In the genomic region with DNA sequence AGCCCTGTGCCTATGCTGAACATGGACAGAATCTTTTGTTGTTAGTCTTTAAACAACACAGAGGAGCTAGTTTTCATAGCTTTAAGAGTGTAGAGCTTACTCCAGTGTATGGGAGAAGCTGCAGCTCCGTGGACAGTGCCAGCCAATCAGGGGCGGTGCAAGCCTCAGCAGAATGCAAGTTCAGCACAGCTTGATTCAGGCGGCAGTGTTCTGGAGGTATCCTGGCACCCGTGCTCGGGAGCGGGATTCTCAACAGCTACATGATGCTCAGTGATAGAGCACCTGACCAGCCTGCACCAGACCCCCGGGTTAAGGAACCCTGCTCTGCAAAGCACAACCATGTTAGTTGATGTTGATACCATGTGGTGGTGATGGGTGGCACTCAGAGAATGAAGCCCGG, we compare ENCODE assay signal across 9 mouse cellular contexts. TPM values are rescaled to one million over a fixed set of nuclear protein-coding genes. Genes with fewer than 3 reads are reported as not detected.
DNase-seq lines count a peak whose midpoint lies in the region; ATAC-seq and TF ChIP-seq lines count a peak whose summit lies in the region.
"Had no signal": no experiment of that assay in that cellular context is flagged by ENCODE, and none has a peak within 500 bp of the region (broad histone marks: within the 10 kb centered on the region; RNA-seq: fewer than 3 reads in every experiment).

No protein-coding gene starts in this region.

- peaks cover 31% of the 10 kb centered on the region for H3K4me1 ChIP-seq in kidney, postnatal 0 days (replicated peaks; ENCODE audit: insufficient read depth, low read length)
- H3K4me1 ChIP-seq in embryonic facial prominence, embryonic 12.5 days = peaks cover 46% of the 10 kb centered on the region
- peaks cover 45% of the 10 kb centered on the region for H3K4me1 ChIP-seq in hindbrain, embryonic 12.5 days
- H3K4me1 ChIP-seq in midbrain, embryonic 16.5 days (ENCODE audit: control insufficient read depth, insufficient read depth, low read length) = peaks cover 4% of the 10 kb centered on the region; the same call in 1 of the 2 replicates
- 0 out of 2 replicates have a peak, but pooled peaks cover 3% of the 10 kb centered on the region for H3K4me1 ChIP-seq in cerebellum, adult 2 months (ENCODE audit: control insufficient read depth, insufficient read depth, low read length)

- TF ChIP-seq CTCF in kidney, postnatal 0 days (IDR thresholded peaks at IDR 0.05; ENCODE audit: low read depth) = no peak
- no peak for TF ChIP-seq CTCF in cerebellum, adult 2 months (IDR thresholded peaks at IDR 0.05; ENCODE audit: borderline replicate concordance, insufficient read depth, low read depth, low read length)

- H3K4me3 ChIP-seq in kidney, postnatal 0 days (replicated peaks; ENCODE audit: low read depth, low read length) = no peak overlapping the region
- 0 out of 2 replicates have a peak overlapping the region, but pooled peaks have one; percentile 1 for H3K4me3 ChIP-seq in embryonic facial prominence, embryonic 12.5 days
- no peak overlapping the region for H3K4me3 ChIP-seq in hindbrain, embryonic 12.5 days
- no peak overlapping the region for H3K4me3 ChIP-seq in midbrain, embryonic 16.5 days (ENCODE audit: low read depth, low read length)
- no peak overlapping the region for H3K4me3 ChIP-seq in cerebellum, adult 2 months (replicated peaks; ENCODE audit: insufficient read depth, low read depth, low read length)

- H3K27ac ChIP-seq in kidney, postnatal 0 days = peak overlapping the region; percentile 81; the same call in 1 of the 2 replicates
- peak overlapping the region; percentile 37; the same call in 1 of the 2 replicates for H3K27ac ChIP-seq in embryonic facial prominence, embryonic 12.5 days
- 0 out of 2 replicates have a peak overlapping the region, but pooled peaks have one; percentile 12 for H3K27ac ChIP-seq in hindbrain, embryonic 12.5 days
- H3K27ac ChIP-seq in midbrain, embryonic 16.5 days (ENCODE audit: low read length) = no peak overlapping the region
- no peak overlapping the region for H3K27ac ChIP-seq in cerebellum, adult 2 months (ENCODE audit: insufficient read depth, low read length)

- TF ChIP-seq POLR2A in cerebellum, adult 2 months (IDR thresholded peaks at IDR 0.05; ENCODE audit: borderline replicate concordance, insufficient read depth, low read length) = no peak

- ATAC-seq in kidney, postnatal 0 days (replicated peaks; ENCODE audit: low FRiP score, low read depth) = no peak
- ATAC-seq in embryonic facial prominence, embryonic 12.5 days (ENCODE audit: insufficient number of reproducible peaks, insufficient read depth, low FRiP score, low TSS enrichment) = 0 out of 2 replicates have a peak, but pooled peaks have one; percentile 7
- 0 out of 2 replicates have a peak, but pooled peaks have one; percentile 9 for ATAC-seq in hindbrain, embryonic 12.5 days (ENCODE audit: low FRiP score)
- peak; percentile 13; the same call in 1 of the 2 replicates for ATAC-seq in midbrain, embryonic 16.5 days

- 14% methylated on average over 8 of the region's 8 CpGs for WGBS in kidney, postnatal 0 days
- 10% methylated on average over 8 of the region's 8 CpGs for WGBS in embryonic facial prominence, embryonic 12.5 days
- 10% methylated on average over 8 of the region's 8 CpGs for WGBS in hindbrain, embryonic 12.5 days
- 8% methylated on average over 8 of the region's 8 CpGs for WGBS in midbrain, embryonic 16.5 days
- WGBS in cerebellum, adult 2 months = 10% methylated on average over 8 of the region's 8 CpGs

- no peak overlapping the region for H3K9ac ChIP-seq in kidney, postnatal 0 days (ENCODE audit: low read depth, low read length)
- no peak overlapping the region for H3K9ac ChIP-seq in embryonic facial prominence, embryonic 12.5 days
- peak overlapping the region; percentile 32 for H3K9ac ChIP-seq in hindbrain, embryonic 12.5 days
- H3K9ac ChIP-seq in midbrain, embryonic 16.5 days (ENCODE audit: low read depth, low read length) = no peak overlapping the region; the same call in 1 of the 2 replicates

- DNase-seq in kidney, postnatal 0 days (ENCODE audit: low spot score) = no peak
- DNase-seq in kidney, adult 9 months = no peak
- no peak for DNase-seq in thymus, postnatal 36 days
- DNase-seq in urinary bladder, postnatal 4 days (ENCODE audit: low spot score in 2 of 2) = no peak
- no peak for DNase-seq in cerebellum, adult 2 months
- DNase-seq: cerebellum, adult 11 months had no signal

- no peaks in the 10 kb centered on the region for H3K36me3 ChIP-seq in kidney, postnatal 0 days (ENCODE audit: insufficient read depth, low read length)
- peaks cover 20% of the 10 kb centered on the region for H3K36me3 ChIP-seq in embryonic facial prominence, embryonic 12.5 days
- peaks cover 20% of the 10 kb centered on the region; the same call in 1 of the 2 replicates for H3K36me3 ChIP-seq in hindbrain, embryonic 12.5 days
- no peaks in the 10 kb centered on the region; the same call in 1 of the 2 replicates for H3K36me3 ChIP-seq in midbrain, embryonic 16.5 days (ENCODE audit: control insufficient read depth, insufficient read depth, low read length)

- no peaks in the 10 kb centered on the region for H3K9me3 ChIP-seq in kidney, postnatal 0 days (replicated peaks; ENCODE audit: low read length)
- H3K9me3 ChIP-seq in embryonic facial prominence, embryonic 12.5 days = no peaks in the 10 kb centered on the region
- H3K9me3 ChIP-seq in hindbrain, embryonic 12.5 days (replicated peaks) = no peaks in the 10 kb centered on the region
- no peaks in the 10 kb centered on the region for H3K9me3 ChIP-seq in midbrain, embryonic 16.5 days (replicated peaks; ENCODE audit: control insufficient read depth, low read length, poor library complexity, severe bottlenecking)

- no peaks in the 10 kb centered on the region for H3K27me3 ChIP-seq in kidney, postnatal 0 days (ENCODE audit: insufficient read depth, low read length)
- H3K27me3 ChIP-seq in embryonic facial prominence, embryonic 12.5 days = no peaks in the 10 kb centered on the region
- H3K27me3 ChIP-seq in hindbrain, embryonic 12.5 days = no peaks in the 10 kb centered on the region
- H3K27me3 ChIP-seq in midbrain, embryonic 16.5 days (ENCODE audit: control insufficient read depth, insufficient read depth, low read depth, low read length) = no peaks in the 10 kb centered on the region
- no peaks in the 10 kb centered on the region for H3K27me3 ChIP-seq in cerebellum, adult 2 months (ENCODE audit: control insufficient read depth, insufficient read depth, low read length)

- H3K4me2 ChIP-seq in kidney, postnatal 0 days (ENCODE audit: low read length) = peak overlapping the region; percentile 38
- peak overlapping the region; percentile 28 for H3K4me2 ChIP-seq in embryonic facial prominence, embryonic 12.5 days (replicated peaks)
- peak overlapping the region; percentile 31 for H3K4me2 ChIP-seq in hindbrain, embryonic 12.5 days (replicated peaks)
- no peak overlapping the region for H3K4me2 ChIP-seq in midbrain, embryonic 16.5 days (ENCODE audit: low read length)

RNA-seq across cellular contexts. Expression of a gene that starts 5.9 kb away (rescaled TPM):
- 9.4 and 9.8 TPM in 2 replicates for polyA plus RNA-seq in kidney, postnatal 0 days (2015; fragmentation: Nextera tagmentation; extraction: Ambion mirVana)
- 0.87 and 1.1 TPM in 2 replicates for polyA plus RNA-seq in embryonic facial prominence, embryonic 12.5 days (2016; fragmentation: Nextera tagmentation; extraction: Ambion mirVana)
- 0.70 and 0.93 TPM in 2 replicates for polyA plus RNA-seq in hindbrain, embryonic 12.5 days (2016; fragmentation: Nextera tagmentation; extraction: Ambion mirVana)
- polyA plus RNA-seq in midbrain, embryonic 16.5 days (2015; fragmentation: Nextera tagmentation; extraction: Ambion mirVana) = 0.97 and 1.1 TPM in 2 replicates
- polyA plus RNA-seq in cerebellum, adult 2 months (2012; rRNA removed) = 0.76 and 0.77 TPM in 2 replicates

RNA-seq across cellular contexts. Expression of a gene that starts 8.1 kb away (rescaled TPM):
- polyA plus RNA-seq in kidney, postnatal 0 days (2015; fragmentation: Nextera tagmentation; extraction: Ambion mirVana) = 197 and 212 TPM in 2 replicates
- polyA plus RNA-seq in embryonic facial prominence, embryonic 12.5 days (2016; fragmentation: Nextera tagmentation; extraction: Ambion mirVana) = 207 and 212 TPM in 2 replicates
- polyA plus RNA-seq in hindbrain, embryonic 12.5 days (2016; fragmentation: Nextera tagmentation; extraction: Ambion mirVana) = 188 and 193 TPM in 2 replicates
- polyA plus RNA-seq in midbrain, embryonic 16.5 days (2015; fragmentation: Nextera tagmentation; extraction: Ambion mirVana) = 126 and 132 TPM in 2 replicates
- polyA plus RNA-seq in cerebellum, adult 2 months (2012; rRNA removed) = 51.3 and 51.7 TPM in 2 replicates

RNA-seq across cellular contexts. Expression of a gene that starts 38.4 kb away (rescaled TPM):
- 31.0 and 33.2 TPM in 2 replicates for polyA plus RNA-seq in kidney, postnatal 0 days (2015; fragmentation: Nextera tagmentation; extraction: Ambion mirVana)
- 35.1 and 36.1 TPM in 2 replicates for polyA plus RNA-seq in embryonic facial prominence, embryonic 12.5 days (2016; fragmentation: Nextera tagmentation; extraction: Ambion mirVana)
- polyA plus RNA-seq in hindbrain, embryonic 12.5 days (2016; fragmentation: Nextera tagmentation; extraction: Ambion mirVana) = 34.6 and 38.3 TPM in 2 replicates
- polyA plus RNA-seq in midbrain, embryonic 16.5 days (2015; fragmentation: Nextera tagmentation; extraction: Ambion mirVana) = 27.4 and 28.7 TPM in 2 replicates
- 59.8 and 62.7 TPM in 2 replicates for polyA plus RNA-seq in cerebellum, adult 2 months (2012; rRNA removed)

RNA-seq across cellular contexts. Expression of a gene that starts 52.6 kb away (rescaled TPM):
- polyA plus RNA-seq in kidney, postnatal 0 days (2015; fragmentation: Nextera tagmentation; extraction: Ambion mirVana) = 30.2 and 35.3 TPM in 2 replicates
- polyA plus RNA-seq in embryonic facial prominence, embryonic 12.5 days (2016; fragmentation: Nextera tagmentation; extraction: Ambion mirVana) = 69.0 and 75.4 TPM in 2 replicates
- polyA plus RNA-seq in hindbrain, embryonic 12.5 days (2016; fragmentation: Nextera tagmentation; extraction: Ambion mirVana) = 57.1 and 62.8 TPM in 2 replicates
- polyA plus RNA-seq in midbrain, embryonic 16.5 days (2015; fragmentation: Nextera tagmentation; extraction: Ambion mirVana) = 60.2 and 60.8 TPM in 2 replicates
- 29.9 and 33.0 TPM in 2 replicates for polyA plus RNA-seq in cerebellum, adult 2 months (2012; rRNA removed)

RNA-seq across cellular contexts. Expression of a gene that starts 52.8 kb away (rescaled TPM):
- polyA plus RNA-seq in kidney, postnatal 0 days (2015; fragmentation: Nextera tagmentation; extraction: Ambion mirVana) = 560 and 574 TPM in 2 replicates
- polyA plus RNA-seq in embryonic facial prominence, embryonic 12.5 days (2016; fragmentation: Nextera tagmentation; extraction: Ambion mirVana) = 588 TPM in 2 replicates
- polyA plus RNA-seq in hindbrain, embryonic 12.5 days (2016; fragmentation: Nextera tagmentation; extraction: Ambion mirVana) = 646 and 653 TPM in 2 replicates
- 1,093 and 1,247 TPM in 2 replicates for polyA plus RNA-seq in midbrain, embryonic 16.5 days (2015; fragmentation: Nextera tagmentation; extraction: Ambion mirVana)
- 1,238 and 1,304 TPM in 2 replicates for polyA plus RNA-seq in cerebellum, adult 2 months (2012; rRNA removed)

Comparison
In these comparisons a context has a peak if more than half of its experiments do, and no peak if none do; other contexts are left out.
1. H3K27ac ChIP-seq: peak in kidney, postnatal 0 days (single experiment), embryonic facial prominence, embryonic 12.5 days (single experiment) and hindbrain, embryonic 12.5 days (single experiment); none in midbrain, embryonic 16.5 days (single experiment) and cerebellum, adult 2 months (single experiment).